Mouse (Mus musculus) left cerebral cortex, postnatal 4 days (tissue): ENCODE results near the gene Cep131. TPM values are rescaled to one million over a fixed set of nuclear protein-coding genes. Genes with fewer than 3 reads are reported as not detected.

Experiments used
- DNase-seq: peaks from one replicate; pipeline ENCODE4 v3.0.0-alpha.2; 2022
- intact Hi-C: fragments of 180-260 bp; cut with DNase I; formaldehyde crosslinking; loops from one replicate; pipeline ENCODE4 v1.15.1; 2025
- microRNA-seq: library from miRNA; unstranded; fragments of <30 nt; microRNA quantifications from one replicate; pipeline ENCODE4 v1.2.0, GENCODE M21; 2022
- total RNA-seq, 2 experiments: library from RNA; stranded (reverse); gene quantifications; 2 replicates each; pipeline ENCODE4 v1.2.3; 2021

Gene Cep131
- total RNA-seq, 2 experiments from 2014 or later, result 49.8 to 53.8 TPM

DNA sequence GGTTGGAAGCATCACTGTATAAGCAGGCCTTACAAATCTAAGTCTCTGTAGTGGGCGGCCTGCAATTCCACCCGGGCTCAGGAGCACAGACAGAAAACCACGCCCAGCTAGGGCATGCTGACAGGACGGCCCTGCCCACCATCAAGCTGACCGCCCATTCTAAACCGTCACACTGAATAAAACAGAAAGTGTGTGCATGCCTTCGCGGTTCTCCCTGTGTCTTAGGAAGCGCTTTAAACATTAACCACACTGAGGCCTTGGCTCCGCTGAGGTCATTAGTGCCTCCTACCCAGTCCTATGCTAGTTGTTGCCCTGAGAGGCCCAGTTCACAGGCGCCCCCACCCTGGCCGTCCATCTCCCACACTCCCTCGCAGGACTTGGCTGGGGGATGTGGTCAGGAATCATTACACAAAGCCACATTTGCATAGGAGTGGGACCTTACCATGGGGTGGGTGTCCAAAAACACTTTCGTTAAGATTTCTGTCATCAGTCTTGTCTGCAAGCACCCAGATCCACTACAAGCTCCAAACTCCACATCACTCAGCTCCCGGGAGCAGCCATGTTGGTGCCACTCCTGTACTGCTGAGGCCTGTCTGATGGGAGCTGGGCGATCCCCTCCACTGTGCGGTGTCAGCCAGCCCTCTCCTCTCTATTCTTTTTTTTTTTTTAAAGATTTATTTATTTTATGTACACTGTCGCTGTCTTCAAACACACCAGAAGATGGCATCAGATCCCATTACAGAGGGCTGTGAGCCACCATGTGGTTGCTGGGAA lies 58.1 kb downstream of the Cep131 start:
- no peak for DNase-seq
- intact Hi-C loops, result no loop called here

GRCm38 (mm10) chr11:120026941-120027340 lies 59.7 kb downstream of the Cep131 start:
- intact Hi-C loops, result no loop called here
- no peak for DNase-seq

DNA sequence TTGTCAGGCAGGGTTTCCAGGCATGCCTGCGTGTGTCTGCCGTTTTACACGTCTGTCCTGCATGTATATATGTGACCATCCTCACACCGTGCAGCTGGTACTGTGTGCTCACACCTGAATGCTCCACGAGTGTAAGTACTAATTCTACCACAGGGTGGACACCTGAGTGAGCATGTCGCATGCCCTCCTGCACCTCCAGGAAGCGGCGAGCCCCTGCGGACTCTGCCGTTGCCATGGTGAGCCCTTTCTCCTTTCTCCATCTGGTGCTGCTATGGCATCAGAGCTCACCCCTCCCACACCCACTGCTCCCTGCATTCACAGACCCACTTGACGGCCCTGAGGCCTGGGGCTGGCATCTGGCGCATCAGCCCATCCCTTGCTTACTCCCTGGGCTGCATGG lies 63.8 kb downstream of the Cep131 start:
- DNase-seq, result peak; percentile 76
- intact Hi-C loops, result no loop called here

DNA sequence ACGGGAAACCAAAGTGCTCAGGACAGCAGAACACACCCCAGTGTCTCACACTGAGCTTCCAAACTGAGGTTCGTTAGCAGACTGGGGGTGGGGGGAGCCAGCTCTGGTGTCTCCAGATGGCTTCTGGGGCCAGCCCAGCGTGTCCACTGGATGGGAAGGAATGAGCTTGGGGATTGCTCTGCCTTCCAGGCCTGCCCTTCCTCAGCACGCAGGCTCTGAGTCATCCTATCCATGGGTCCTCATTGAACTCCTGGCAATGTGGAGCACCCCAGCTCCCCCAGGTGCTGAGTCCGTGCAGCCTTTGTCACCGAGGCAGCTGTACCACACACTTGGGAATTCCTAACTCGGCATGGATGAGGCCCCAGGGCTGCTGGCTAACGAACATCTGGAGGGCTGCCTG lies 64.4 kb downstream of the Cep131 start:
- intact Hi-C loops, result no loop called here
- peak; percentile 71 for DNase-seq

DNA sequence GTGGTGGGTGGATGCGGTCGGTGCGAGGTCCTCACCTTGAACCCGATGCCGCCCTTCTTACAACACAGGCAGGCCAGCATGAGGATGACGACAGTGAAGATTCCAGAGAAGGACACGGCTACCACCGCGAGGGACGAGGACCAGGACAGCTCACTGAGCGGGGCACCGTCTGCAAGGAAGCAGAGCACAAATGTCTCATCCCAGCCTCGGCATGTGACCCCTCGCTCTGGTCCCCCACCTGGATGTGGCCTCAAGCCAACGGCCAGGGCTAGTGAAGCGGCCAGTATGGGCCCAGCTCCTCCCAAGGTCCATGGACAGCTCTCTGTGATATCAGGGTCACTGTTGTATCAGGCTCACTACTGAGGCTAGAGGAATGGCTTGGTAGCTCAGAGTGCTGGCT lies 65.3 kb downstream of the Cep131 start:
- intact Hi-C loops, result no loop called here
- DNase-seq, result no peak

- intact Hi-C loops, result no loop called here
- DNase-seq, result no peak
Measured at GRCm38 (mm10) chr11:120019542-120020440, 66.8 kb downstream of the Cep131 start.

DNA sequence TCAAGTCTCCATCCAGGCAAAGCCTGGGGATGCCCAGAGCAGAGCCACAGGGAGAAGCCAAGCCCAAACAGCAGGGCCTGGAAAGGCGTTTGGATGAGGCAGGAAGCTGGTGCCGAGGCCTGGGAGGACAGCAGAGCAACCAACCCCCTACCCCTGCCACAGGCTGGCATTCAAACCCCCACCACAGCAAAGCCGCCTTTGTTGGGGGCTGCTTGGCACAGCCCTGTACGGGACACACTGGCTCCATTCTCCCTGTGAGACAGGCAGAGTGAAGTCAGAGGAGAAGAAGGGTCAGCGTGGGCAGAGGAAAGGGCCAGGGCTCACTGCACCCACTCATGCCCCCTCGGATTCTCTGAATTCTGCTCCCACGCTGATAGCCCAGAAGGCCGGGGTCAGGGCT lies 69.6 kb downstream of the Cep131 start:
- intact Hi-C loops, result no loop called here
- no peak for DNase-seq

- intact Hi-C loops, result no loop called here
- DNase-seq, result no peak
Measured at GRCm38 (mm10) chr11:120014758-120015157, 71.9 kb downstream of the Cep131 start.

Small RNA genes within 50 kb of the gene (microRNA-seq; reads per million reads assigned to microRNA genes)
- not detected for gene Gm25948
- not detected for gene Mir3065
- gene Mir338, result not detected

Other genes starting within 250 kb of the Cep131 start
- gene Chmp6, start 173.4 kb downstream of the Cep131 start, total RNA-seq, result 10 to 100 TPM; 43.2 to 48.2 TPM
- gene Baiap2, start 144.1 kb downstream of the Cep131 start, total RNA-seq, result 10 to 100 TPM; 71.7 to 72.2 TPM
- 100 to 1,000 TPM; 111 to 114 TPM for gene Aatk, start 39.7 kb downstream of the Cep131 start, total RNA-seq
- 10 to 100 TPM; 18.9 to 19.5 TPM for gene Tepsin, start 11.9 kb upstream of the Cep131 start, total RNA-seq
- gene Ndufaf8, start 12.1 kb upstream of the Cep131 start, total RNA-seq, result 10 to 100 TPM; 27.9 to 29.6 TPM
- gene Slc38a10, start 64.5 kb upstream of the Cep131 start, total RNA-seq, result 100 to 1,000 TPM; 113 to 119 TPM
- gene Bahcc1, start 146.1 kb upstream of the Cep131 start, total RNA-seq, result 10 to 100 TPM; 36.5 to 39.5 TPM